Mouse (Mus musculus) embryonic fibroblast, embryonic 13.5 days (primary cell): ENCODE results near the gene Prelid1. TPM values are rescaled to one million over a fixed set of nuclear protein-coding genes. Genes with fewer than 3 reads are reported as not detected.
A peak's percentile ranks its signal among the peaks of the same experiment; 100 is the strongest.

ENCODE experiments used
- H3K27ac ChIP-seq: 2 replicates; pipeline ENCODE4 v1.5.1; 2012; ENCODE audit warnings: low read length, control low read depth, inconsistent platforms; ENCODE audit not compliant: insufficient read depth
- H3K4me1 ChIP-seq: 2 replicates; pipeline ENCODE4 v1.6.1; 2011; ENCODE audit warnings: low read length; ENCODE audit not compliant: control insufficient read depth, insufficient read depth
- H3K4me3 ChIP-seq: 2 replicates; pipeline ENCODE4 v1.5.1; 2011; ENCODE audit warnings: mild to moderate bottlenecking, control low read depth, low read length; ENCODE audit not compliant: insufficient read depth
- CTCF ChIP-seq: IDR thresholded peaks from 2 replicates; pipeline ENCODE4 v1.5.1; 2011; ENCODE audit warnings: mild to moderate bottlenecking, control low read depth, low read length, moderate library complexity, borderline replicate concordance; ENCODE audit not compliant: insufficient read depth
- POLR2A ChIP-seq: IDR thresholded peaks from 2 replicates; pipeline ENCODE4 v1.6.1; 2011; ENCODE audit warnings: low read depth, mild to moderate bottlenecking, control low read depth, low read length, moderate library complexity
- polyA plus RNA-seq: library from polyadenylated mRNA; stranded (reverse); fragments of >200 nt; gene quantifications from 2 replicates; pipeline ENCODE4 v1.2.4, GENCODE M21; 2011; ENCODE audit warnings: low read depth; ENCODE audit not compliant: missing spikeins, insufficient read length

Prelid1 gene
- polyA plus RNA-seq, 1 experiment = 267 TPM

DNA sequence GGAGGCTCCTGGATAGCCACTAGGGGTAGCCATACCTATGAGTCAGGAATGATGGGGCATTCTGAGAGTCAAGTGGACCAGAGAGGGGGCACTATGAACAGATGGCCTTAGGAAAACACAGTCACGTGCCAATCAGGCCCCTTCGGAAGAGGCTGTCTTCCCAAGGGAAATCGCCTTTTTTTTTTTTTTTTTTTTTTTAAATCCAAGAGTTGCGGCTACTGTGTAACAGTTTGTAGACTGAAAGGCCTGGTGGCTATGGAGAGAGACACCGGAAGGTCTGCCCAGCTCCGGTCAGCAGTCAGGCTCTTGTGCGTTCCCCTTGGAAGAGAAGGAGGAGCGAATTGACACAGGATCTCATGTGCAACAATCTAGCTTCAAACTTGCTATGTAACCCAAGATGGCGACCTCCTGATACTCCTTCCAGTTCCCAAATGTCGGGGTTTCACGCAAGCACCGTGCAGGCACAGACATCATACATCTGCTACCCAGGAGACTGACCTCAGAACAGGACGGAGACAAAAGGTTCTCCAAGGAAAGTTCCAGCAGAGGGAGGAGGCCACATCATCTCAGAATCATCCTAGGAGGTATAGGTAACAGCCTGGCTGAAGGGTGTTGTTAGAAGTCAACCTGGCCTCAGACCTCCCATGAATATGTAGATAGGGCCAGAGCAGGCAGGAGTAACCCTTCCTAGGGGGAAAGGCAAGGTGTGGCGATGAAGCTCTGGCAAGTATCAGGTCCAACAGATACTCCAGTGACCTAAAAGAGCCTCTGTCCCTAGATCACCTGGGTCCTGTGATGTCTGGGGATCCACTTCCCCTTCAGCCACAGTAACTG is 10.5 kb downstream of the Prelid1 start:
- peaks cover 18% of the 10 kb centered on the region for H3K4me1 ChIP-seq
- H3K27ac ChIP-seq = 0 out of 2 replicates have a peak overlapping the region, but pooled peaks have one; percentile 9
- TF ChIP-seq CTCF (no peak), POLR2A (no peak)
- H3K4me3 ChIP-seq = peak overlapping the region; percentile 46

DNA sequence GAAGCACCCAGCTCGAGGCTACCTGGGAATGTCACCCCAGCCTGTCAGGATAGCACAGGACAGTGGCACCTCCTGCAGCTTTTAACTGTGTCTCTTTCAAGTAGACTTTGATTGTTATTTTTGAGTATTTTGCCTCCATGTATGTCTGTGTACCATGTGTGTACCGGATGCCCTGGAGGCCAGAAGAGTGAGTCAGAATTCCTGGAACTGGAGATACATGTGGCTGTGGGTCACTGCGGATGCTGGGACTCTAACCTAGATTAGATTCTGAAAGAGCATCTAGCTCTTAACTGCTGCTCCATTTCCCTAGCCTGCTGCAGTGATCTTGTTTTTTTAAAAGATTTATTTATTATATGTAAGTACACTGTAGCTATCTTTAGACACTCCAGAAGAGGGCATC is 12.0 kb downstream of the Prelid1 start:
- peaks cover 14% of the 10 kb centered on the region for H3K4me1 ChIP-seq
- H3K27ac ChIP-seq = peak overlapping the region; percentile 8; the same call in 1 of the 2 replicates
- H3K4me3 ChIP-seq = no peak overlapping the region
- TF ChIP-seq CTCF (no peak), POLR2A (no peak)

DNA sequence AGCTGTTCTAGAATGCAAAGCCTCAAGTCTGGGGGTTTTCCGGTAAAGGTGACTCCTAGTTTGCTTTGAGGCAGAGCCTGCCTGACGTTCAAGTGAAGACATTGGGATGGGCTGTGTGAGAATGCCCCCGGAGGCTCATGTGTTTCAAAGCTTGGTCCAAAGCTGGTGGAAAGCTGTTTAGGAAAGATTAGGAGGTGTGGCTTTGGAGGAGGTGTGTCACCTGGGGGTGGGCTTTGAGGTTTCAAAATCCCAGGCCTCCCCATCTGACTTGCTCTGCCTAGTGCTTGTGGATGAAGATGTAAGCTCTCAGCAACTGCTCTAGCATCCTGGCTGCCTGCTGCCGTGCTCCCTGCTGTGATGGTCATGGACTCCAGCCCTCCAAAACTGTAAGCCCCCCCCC is 15.4 kb downstream of the Prelid1 start:
- peaks cover 12% of the 10 kb centered on the region for H3K4me1 ChIP-seq
- no peak overlapping the region for H3K4me3 ChIP-seq
- TF ChIP-seq CTCF = no peak
- no peak for TF ChIP-seq POLR2A
- H3K27ac ChIP-seq = no peak overlapping the region

DNA sequence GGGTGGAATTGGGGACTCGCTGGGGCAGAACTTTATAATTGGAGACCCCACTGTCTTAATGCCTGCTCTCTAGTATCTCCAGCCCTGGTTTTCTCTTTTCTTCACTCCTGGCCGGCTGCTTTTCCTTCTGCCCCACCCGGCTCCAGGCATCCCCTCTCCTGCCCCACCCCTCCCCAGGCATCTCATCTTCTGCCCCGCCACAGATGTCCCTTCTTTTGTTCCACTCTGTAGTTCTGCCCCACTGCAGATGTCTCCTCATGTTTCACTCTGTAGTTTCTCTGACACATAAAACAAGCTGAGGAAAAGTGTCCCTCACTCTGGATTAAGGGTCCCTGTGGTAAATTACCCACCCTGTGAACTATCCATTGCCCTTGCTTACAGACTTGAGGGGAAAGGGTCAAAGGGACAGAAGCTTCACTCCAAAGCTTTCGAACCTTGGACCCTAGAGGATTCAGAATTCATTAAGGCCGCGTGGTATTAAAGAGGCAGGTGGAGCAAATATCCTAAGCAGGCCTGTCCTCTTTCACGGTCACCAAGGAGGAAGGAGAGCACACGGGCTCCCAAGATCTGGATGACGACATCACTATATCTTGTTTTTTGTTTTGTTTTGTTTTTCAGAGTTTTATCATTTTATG is 17.2 kb downstream of the Prelid1 start:
- H3K4me1 ChIP-seq = peaks cover 2% of the 10 kb centered on the region; the same call in 1 of the 2 replicates
- no peak overlapping the region for H3K27ac ChIP-seq
- TF ChIP-seq POLR2A (no peak), CTCF (no peak)
- H3K4me3 ChIP-seq = no peak overlapping the region

DNA sequence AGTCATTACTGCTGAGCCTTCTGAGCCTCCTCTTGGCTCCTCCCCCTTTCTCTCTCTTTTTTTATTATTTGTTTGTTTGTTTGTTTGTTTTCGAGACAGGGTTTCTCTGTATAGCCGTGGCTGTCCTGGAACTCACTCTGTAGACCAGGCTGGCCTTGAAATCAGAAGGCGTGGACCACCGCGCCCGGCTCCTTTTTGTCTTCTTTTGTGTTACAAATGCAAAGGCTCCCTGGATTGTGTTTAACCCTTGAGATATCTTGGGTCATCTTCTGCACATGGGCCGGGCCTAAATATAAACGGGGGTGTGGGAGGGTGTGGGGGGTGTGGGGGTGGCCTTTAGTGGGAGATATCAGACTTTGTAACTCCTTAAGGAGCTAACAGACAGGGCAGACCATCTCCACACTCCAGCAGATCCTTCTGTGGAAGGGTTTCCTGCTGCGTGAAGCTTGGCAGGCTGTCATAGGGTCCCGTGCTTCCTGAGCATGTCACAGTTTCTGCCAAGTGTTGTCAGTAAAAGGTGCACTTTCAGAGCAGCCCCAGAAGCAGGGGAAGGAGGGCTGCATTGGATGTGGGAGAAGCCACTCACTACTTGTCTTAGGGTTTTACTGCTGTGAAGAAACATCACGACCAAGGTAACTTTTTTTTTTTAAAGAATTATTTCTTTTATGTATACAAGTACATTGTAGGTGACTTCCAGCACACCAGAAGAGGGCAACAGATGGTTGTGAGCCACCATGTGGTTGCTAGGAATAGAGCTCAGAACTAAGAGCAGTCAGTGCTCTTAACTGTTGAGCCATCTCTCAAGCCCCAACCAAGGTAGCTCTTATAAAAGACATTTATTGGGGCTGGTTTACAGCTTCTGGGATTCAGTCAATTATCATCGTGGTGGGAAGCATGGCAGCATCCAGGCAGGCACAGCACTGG is 18.1 kb downstream of the Prelid1 start:
- peaks cover 2% of the 10 kb centered on the region; the same call in 1 of the 2 replicates for H3K4me1 ChIP-seq
- no peak overlapping the region for H3K27ac ChIP-seq
- TF ChIP-seq CTCF (no peak), POLR2A (no peak)
- no peak overlapping the region for H3K4me3 ChIP-seq

DNA sequence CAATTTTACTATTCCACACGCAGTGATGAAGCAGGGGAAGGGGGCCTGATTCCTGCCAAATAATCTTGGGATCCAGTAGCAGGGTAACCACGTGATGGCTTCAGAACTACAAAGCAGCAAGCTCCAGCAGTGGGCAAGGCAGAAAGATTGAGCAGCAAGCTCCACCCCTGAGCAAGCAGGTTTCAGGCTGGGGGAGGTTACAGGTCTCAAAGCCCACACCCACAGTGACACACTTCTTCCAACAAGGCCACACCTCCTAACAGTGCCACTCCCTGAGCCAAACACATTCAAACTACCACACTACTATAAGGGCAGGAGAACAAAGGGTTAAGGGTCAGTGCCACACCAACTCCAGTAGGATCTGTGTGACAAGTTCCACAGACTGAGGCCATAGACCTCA is 19.0 kb downstream of the Prelid1 start:
- no peak overlapping the region for H3K4me3 ChIP-seq
- no peak for TF ChIP-seq POLR2A

DNA sequence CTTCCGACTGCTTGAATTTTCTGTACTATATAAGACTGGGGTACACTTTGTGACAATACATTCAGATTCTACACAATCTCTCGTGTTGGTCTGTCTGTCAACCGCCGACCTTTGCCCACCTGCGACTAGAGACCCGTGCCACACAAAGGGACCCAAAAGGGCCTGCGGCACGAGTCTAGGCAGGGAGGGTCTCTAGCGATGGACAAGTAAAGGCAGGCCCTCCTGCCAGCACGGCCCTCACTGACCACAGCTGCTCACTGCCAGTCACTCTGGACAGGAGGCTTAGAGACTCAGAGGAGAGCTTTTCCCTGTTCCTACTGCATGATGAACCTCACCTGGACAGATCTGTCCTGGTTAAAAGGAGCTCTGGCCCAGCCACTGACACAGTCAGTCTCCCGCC is 22.2 kb downstream of the Prelid1 start:
- peaks cover 2% of the 10 kb centered on the region; the same call in 1 of the 2 replicates for H3K4me1 ChIP-seq
- TF ChIP-seq CTCF = no peak
- H3K4me3 ChIP-seq = no peak overlapping the region
- no peak overlapping the region for H3K27ac ChIP-seq

More for the DNA sequence above, 19.0 kb downstream of the Prelid1 start:
- no peak overlapping the region for H3K27ac ChIP-seq
- peaks cover 2% of the 10 kb centered on the region; the same call in 1 of the 2 replicates for H3K4me1 ChIP-seq

DNA sequence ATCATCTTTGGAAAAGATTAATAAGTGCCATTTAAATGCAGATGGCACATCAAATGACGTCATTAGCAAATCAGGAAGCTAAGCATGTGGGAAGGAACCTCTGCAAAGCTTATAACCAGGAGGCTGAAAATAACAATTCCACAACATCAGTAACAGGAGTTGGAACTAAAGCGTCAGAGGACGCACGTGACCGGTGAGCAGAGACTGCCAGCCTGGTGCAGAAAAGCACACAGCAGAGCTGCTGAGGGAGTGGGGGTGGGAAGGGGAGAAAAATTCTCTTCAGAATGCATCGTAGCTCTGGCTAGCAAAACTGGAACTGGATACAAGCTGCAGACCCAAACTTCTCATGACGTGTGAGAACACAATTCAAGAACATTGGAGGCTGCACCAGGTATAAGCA is 24.0 kb downstream of the Prelid1 start:
- no peak for TF ChIP-seq POLR2A
- TF ChIP-seq CTCF = no peak
- Histone ChIP-seq H3K4me3 (no peak overlapping the region), H3K27ac (no peak overlapping the region), H3K4me1 (peaks cover 1% of the 10 kb centered on the region; the same call in 1 of the 2 replicates)

DNA sequence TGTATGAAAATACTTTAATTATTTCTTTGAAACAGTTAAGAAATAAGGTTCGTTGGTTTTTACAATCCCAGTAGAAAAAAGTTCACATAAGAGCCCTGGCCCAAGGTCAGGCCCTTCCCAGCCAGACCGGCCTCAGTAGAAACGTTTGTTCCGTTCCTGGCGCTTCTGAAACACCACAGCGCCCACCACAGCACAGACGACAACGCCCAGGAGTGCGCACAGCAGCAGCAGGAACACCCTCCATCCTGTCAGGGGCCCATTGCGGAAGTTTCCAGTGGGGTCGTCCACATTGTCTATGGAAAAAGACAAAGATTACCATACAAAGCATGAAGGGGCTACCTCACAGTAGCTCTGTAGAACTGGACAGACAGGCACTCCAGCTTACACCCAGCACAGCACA is 26.4 kb downstream of the Prelid1 start:
- TF ChIP-seq CTCF (no peak), POLR2A (no peak)
- Histone ChIP-seq H3K27ac (no peak overlapping the region), H3K4me3 (no peak overlapping the region), H3K4me1 (no peaks in the 10 kb centered on the region)

DNA sequence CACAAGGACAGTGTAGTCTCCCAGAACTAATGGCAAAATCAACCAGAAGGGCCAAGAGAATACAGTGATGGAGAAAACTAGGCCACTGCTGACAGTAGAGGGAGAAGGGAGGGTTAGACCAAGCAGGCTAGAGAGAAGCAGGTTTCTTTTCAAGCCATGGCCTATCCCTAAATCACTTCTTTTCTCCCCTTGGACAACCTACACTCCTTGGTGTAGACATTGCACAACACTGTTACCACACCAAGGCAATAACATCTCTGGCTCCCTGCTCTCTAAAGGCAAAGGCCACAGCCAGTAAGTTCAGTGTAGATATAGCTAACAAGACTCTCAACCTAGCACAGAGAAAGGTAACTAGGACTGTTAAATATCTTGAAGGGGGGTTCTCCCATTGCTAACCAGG is 40.8 kb downstream of the Prelid1 start:
- H3K4me3 ChIP-seq = peak overlapping the region; percentile 99
- peaks cover 9% of the 10 kb centered on the region for H3K4me1 ChIP-seq
- no peak overlapping the region for H3K27ac ChIP-seq
- no peak for TF ChIP-seq CTCF
- TF ChIP-seq POLR2A = no peak
